Mouse (Mus musculus) heart, adult 18-20 months (tissue): Measurements from ENCODE around the gene Emc6. TPM values are rescaled to one million over a fixed set of nuclear protein-coding genes. Genes with fewer than 3 reads are reported as not detected.

Experiments
- DNase-seq, 2 experiments: peaks; one replicate each; pipeline ENCODE4 v3.0.0; 2021 to 2022; ENCODE audit warnings: mixed read lengths in 1 of 2
- long read RNA-seq, 2 experiments: library from polyadenylated mRNA; stranded (forward); transcript quantifications; one replicate each; pipeline ENCODE4 v2.0.0; 2021
- total RNA-seq, 2 experiments: library from RNA; stranded (reverse); gene quantifications; 2 replicates each; pipeline ENCODE4 v1.2.3; 2021

The Emc6 gene
- total RNA-seq = 10 to 100 TPM; 94.8 to 98.0 TPM
- long read RNA-seq, experiment 1, transcript Emc6-201 (2 exons, 1,332 nt) = major isoform, 125 of 131 reads
- long read RNA-seq, experiment 1, partial matches to known transcripts = 0 of 131 reads
- long read RNA-seq, experiment 1, other reads (novel, unspliced or antisense) = 6 of 131 reads
- long read RNA-seq, experiment 2, transcript Emc6-201 (2 exons, 1,332 nt) = major isoform, 86 of 94 reads
- long read RNA-seq, experiment 2, partial matches to known transcripts = 0 of 94 reads
- long read RNA-seq, experiment 2, other reads (novel, unspliced or antisense) = 7 of 94 reads

DNA sequence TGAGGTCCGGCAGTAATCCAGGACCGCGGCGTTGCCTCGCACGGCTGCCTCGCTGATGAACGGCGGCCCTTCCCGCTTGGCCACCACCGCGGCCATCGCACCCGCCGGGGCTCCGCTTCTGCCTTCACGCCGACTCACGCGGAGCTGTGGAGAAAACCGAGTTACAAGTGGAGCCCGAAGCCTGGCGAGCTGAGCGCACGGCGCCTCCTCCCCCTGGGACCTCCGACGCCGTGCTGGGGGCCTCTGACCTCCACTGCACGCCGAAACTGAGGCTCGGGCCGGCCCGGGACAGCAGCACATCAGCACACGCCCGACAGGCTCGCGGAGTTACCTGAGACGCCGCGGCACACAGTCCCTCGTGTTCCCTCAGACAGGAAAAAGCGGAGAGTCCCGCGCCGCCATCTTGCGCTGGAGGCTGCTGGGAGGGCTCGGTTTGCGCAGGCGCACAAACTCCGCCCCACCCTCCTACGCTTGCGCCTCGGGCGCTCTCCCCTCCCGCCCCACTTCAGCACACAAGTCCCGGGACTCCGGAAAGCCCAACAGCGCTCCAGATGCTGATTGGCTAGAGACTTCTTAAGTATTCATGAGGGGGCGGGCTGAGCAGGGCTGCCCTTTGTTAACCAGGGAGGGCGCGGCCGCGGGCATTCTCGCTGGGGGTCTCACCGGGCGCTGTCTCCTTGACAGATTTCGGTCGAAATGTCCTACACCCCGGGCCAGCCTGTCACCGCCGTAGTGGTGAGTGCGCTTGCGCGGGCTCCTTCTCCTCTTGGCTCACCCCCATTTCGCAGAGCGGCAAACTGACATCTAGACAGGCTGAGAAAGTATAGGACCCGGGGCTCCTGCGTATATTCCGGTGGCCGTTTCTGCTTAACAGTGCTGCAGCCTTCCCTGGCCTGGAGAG is at the start of gene Emc6, which contains the start of gene Tax1bp3:
Gene Emc6 (minus strand): TSS at position 430 of the 901 bp plus-strand sequence.
Gene Tax1bp3 (plus strand): TSS at position 476 of the 901 bp plus-strand sequence.
- DNase-seq = peak; percentile 96 to 98

DNA sequence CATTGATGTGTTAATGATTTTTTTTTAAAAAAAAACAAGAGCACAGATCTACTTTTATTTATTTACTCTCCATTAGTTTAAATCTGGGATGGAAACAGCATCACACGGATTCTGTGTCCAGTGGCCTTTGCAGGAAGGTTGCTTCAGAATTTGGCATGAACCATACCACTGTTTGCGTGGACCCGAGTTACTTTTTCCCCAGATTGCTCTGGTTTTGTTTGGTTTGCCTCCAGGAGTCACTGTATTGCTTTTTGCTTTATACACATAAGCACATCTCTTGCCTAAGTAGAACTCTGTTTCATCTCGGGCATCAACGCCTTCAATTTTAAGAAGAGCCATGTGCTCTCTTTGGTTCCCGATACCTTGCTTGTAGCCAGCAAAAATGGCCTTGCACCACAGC is 49.0 kb upstream of the Emc6 start:
- no peak for DNase-seq

DNA sequence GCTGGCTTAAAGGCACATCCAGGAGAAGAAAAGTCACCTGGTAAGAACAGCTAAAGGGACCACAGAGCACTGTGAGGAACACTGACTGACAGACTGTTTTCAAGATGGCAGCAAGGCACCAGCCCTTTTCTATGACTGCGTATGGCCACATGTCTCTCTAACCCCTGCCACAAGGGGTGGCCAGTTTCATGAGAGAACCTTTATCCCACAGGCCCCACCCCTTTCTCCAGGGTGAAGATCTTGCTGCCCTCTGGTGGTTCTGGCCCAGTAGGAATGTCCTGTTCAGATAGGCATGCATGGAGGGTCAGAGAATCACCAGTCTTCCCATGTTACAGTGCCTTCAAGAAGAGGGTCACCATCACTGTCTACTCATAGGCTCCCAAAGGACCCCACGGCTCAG is 47.1 kb upstream of the Emc6 start:
- peak; percentile 51 to 54 for DNase-seq

DNA sequence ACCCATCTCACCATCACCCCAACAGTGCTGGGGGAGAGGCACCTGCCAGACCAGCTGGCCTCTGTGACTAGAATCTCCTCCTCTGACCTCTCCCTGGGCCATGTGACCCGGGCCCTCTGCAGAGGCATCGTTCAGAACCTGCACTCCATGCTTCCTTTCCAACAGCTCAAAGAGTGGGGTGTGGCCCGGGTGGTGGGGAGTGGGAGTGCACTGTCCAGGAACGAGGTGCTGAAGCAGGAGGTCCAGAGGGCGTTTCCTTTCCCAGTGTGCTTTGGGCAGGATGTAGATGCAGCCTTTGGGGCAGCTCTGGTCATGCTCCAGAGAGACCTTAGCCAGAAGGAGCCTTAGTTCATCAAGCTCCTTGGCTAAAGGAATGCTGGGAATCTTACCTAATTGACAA is 46.0 kb upstream of the Emc6 start:
- DNase-seq = no peak

DNA sequence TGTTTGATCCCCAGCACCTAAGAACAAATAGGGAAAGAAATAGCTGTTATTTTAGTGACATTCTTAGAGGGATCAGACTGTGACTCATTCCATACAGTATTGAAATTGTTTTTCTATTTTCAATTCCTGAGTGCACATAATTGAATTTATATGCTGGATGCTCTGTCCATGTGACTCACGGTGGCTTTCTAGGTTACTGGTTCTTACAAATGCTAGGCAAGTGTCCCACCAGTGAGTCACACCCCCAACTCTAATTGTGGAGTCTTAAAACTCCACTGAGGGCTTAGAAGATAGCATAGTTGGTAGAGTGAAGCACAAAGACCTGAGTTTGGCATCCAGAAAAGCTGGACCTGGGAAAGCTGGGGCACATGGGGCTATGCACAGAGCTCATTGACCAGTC is 43.8 kb upstream of the Emc6 start:
- no peak for DNase-seq

DNA sequence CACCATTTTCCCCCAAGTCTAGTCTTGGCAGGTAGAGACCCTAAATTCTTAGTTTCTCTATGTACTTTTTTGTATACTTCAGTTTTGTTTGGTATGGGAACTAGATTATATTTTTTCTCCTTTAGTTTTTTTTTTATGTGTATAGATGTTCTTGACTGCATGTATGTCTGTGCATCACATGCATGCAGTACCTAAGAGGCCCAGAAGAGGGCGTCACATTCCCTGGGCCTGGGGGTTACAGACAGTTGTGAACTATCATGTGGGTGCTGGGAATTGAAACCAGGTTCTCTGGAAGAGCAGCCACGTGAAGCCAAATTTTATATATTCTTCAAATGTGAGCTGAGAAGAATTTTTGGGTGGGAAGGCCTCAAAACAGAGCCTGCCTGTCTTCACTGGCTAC is 42.8 kb upstream of the Emc6 start:
- DNase-seq = no peak

DNA sequence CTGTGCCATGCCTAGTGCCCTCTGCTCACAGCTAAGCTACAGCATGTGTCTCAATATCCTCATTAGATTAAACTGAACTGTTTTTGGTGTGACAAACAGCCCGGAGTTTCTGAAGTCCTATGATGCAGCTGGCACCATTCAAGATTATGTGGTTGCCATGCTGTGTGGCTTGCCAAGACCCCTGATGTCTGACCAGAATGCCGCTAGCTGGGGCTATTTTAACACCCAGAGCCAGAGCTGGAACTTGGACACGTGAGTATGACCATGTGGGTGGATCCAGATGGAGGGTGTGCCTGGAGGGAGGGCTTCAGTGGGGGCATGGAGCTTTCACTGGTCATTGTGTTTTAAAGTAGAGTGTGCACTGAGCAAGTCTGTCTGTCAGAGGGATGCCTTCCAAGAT is 37.1 kb upstream of the Emc6 start:
- DNase-seq = no peak

DNA sequence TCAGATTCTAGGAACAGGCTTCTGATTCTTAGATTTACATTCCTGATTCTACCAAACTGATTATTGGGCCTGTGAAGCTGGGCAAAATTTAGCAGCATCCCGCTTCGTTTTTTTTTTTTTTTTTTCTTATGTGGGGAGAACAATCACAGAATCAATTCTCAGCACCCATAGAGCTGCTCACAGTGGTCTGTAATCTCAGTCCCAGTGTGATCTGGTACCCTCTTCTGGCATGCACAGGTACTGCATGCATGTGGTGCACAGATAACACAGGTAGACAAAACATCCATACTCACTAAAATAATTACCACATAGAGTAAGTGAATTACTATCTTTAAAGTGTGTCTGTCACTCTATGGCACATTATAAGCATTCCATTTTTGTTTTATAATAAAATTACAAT is 30.8 kb upstream of the Emc6 start:
- no peak for DNase-seq

DNA sequence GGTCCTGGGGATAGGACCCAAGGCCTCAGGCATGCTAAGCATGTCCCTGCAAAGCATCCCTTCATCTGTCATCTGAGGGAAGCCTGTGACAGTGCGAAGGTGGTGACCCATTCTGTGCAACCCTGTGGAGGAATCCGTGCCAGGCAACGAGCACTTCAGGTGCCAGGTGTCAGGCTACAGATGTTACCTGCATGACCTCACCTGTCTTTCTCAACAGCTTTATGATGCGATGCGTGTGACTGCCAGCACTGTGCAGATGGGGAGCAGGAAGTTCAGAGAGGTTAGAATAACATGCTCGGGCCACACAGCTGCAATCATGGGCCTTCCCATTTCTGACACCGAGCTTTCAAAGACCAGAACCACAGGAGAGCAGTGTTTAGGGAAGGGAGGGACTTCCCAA is 28.4 kb upstream of the Emc6 start:
- no peak for DNase-seq

DNA sequence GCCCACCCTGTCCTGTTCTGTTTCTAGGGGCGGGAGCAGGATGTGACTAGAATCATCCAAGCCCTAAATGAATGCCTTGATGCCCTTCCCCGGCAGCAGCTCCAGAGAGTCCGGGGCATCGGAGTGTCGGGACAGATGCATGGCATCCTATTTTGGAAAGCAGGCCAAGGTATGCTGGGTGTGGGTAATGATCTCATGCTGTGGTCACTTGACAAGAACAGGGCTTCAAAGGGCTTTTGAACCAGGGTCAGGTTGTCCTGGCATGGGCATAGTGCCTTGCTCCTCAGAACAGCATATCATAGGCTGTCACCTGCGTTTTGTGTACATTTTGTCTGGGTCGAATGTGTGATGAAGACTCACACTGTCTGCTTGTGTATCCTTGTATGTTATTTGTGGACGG is 27.1 kb upstream of the Emc6 start:
- DNase-seq = peak; percentile 29 to 48

DNA sequence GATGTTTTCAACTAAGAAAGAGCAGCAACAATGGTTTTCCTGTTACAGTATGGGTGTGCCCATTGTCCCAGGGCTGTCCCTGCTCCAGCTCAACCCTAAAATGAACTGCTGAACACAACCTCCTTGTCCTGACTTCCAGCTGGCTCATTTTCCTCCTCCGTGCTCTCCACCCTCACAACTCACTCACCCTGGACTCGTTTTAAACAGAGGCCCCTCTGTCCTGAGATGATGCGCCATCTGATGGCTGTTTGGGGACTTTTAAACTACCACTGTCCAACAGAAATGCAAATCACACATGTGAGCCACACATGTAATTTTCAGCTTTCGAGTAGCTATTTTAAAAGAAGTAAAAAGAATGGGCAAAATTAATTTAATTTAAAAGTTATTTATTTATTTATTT is 24.8 kb upstream of the Emc6 start:
- peak in 1 of 2 experiments; percentile 36 for DNase-seq

DNA sequence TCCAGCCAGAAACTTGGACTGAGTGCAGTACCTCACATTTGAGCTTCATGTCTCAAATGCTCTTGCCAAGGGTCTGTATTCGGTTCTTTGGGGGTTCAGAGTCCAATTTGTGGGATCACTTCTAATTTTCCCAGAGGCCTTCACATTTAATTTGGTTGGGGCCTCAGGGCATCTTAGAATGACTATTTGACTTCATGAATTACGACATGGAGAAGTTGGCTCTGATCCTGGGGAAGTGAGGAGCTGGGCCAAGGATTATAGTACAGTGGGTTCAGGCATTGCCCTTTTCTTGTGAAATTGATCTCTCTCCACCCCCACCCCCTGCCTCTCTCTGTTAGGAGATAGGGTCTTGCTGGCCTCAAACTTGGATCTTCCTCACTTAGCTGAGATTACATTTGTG is 24.2 kb upstream of the Emc6 start:
- peak; percentile 36 to 40 for DNase-seq

DNA sequence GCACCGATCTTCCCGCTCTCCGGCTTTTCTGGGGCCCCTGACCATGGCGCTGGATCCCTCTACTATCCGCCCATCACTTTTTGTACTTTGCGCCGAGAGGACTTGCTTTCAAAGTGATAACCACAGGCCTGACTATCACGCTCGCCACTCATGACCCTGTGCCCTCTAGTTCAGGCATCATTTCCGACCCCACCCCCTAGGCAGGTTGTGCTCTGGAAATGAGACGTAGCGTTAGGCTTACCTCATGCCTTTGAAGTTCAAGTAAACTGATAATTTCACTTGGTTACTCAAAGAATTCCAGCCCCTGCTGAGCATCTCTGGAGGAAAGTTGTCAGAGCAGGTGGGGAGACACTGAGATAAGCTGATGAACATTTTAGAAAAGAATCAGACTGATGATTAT is 23.0 kb upstream of the Emc6 start:
- DNase-seq = peak; percentile 18 to 41

DNA sequence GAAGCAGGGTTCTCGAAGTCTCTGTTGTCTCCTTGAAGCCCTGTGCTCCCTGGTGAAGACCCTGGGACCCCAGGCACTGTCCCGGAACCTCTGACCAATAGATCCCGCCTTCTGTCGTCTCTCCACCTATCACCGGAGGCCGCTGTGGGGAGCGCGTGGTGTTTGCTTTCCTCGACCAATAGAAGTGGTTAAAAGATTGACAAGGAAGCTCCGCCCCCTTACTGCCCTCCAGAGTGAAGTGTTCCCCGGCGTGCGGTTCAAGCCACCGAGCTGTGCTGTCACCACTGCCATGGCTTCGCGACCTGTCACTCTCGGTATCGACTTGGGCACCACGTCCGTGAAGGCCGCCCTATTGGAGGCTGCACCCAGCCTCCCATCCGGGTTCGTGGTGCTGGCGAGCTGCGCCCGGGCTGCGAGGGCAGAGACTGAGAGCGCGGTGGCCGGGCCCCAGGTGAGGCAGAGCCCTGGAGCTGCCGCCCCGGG is 22.4 kb upstream of the Emc6 start, which contains the start of gene Shpk:
Gene Shpk (plus strand): TSS at position 231 of the 483 bp plus-strand sequence.
- DNase-seq = peak; percentile 97

DNA sequence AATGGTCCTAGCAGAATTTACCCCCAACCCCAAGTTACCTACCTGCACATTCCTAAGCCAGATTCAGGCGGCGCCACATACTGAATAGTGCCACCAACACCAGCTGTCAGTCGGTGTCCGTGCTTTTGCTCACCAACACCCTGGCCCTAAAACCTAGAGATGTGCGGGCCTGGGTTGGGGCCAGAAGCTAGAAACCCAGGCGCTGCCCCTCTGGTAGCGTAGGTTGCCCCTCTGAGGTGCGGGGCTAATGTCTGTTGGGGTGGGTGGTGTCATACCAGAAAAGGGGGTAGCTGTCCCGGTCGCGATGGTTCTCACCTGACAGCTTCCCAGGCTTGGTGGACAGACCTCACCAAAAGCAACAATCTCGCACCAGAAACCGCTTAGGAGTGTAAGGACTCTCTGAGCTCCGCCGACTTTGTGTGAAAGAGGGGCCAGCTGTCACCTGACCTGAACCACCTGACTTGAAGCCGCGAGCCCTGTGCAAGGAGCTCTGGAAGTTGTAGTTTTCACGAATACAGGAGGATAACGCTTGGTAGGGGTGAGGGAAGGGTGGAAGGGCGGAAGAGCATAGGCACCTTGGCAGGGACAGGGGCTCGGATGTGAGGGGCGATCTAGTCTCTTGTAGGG is 21.9 kb upstream of the Emc6 start, which contains the start of gene Ctns:
Gene Ctns (minus strand): TSS at position 440 of the 627 bp plus-strand sequence.
- peak in 1 of 2 experiments; percentile 93 for DNase-seq

DNA sequence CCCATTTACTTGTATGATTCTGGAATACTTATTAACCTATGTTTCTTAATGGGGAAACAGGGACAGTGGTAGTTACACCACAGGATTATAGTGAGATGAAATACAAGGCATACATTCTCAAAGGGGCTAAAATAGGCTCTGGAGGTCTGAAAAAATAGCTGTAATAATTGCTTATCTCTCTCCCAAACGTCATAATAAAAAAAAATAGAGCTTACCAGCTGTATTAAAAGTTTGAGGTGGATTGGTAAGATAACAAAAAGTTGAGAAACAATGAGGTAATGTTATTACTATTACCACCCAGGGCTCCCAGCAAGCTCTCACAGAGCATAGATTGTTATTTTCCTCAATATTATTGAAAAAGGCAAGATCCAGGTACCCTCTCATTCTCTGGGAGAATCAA is 21.4 kb upstream of the Emc6 start:
- DNase-seq = no peak

DNA sequence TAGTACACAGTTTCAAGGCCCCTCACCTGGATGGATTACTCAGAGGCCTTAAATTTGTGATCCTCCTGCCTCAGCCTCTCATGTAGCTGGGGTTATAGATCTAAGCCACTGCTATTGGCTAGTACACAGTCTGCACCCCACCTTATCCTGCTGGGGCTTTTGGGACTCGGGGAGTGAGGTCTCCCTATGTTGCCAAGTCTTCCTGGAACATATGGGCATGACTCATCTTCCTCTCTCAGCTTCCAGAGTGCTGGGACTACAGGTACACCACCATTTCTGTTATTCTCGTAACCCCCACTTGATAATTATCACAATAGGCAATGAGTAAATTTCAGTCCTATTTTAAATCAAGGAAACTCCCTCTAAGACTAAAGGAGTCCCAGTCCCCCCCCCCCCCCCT is 17.6 kb upstream of the Emc6 start:
- DNase-seq = no peak

DNA sequence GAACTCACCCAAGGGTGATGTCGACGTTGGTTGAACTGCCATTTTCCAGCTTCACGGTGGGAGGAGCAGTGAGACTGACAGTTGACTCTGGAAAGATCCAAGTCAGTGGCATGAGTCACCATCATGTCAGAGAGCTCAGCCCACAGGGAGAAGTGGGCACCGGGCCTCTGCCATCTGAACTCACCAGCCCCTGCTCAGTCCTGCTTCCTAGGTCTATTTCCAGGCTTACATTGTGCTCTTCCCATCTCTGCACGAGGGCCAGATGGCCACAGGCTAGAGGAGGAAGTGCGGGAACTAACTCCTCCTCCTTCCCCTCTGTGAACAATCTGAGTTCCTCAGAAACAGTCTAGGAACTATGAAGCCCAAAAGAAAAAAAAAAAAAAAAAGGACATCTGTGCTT is 16.2 kb upstream of the Emc6 start:
- peak in 1 of 2 experiments; percentile 42 for DNase-seq

DNA sequence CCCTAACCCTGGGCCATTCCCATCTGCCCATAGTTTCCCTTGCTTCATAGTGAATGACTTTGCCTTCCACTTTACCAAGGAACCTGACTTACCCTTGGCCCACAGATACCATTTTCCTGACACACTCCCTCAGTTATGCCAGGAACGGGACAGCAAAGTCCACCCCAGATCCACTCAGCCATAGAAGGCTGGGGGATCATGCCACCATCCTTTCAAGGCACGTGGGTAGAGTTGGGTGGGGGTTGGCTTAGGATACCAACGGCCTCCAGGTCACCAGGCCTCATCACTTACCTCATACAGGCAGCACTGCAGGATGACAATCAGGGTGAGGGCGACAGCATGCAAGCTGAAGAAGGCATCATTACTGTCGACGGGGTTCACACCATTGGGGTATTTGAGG is 10.4 kb upstream of the Emc6 start:
- no peak for DNase-seq

DNA sequence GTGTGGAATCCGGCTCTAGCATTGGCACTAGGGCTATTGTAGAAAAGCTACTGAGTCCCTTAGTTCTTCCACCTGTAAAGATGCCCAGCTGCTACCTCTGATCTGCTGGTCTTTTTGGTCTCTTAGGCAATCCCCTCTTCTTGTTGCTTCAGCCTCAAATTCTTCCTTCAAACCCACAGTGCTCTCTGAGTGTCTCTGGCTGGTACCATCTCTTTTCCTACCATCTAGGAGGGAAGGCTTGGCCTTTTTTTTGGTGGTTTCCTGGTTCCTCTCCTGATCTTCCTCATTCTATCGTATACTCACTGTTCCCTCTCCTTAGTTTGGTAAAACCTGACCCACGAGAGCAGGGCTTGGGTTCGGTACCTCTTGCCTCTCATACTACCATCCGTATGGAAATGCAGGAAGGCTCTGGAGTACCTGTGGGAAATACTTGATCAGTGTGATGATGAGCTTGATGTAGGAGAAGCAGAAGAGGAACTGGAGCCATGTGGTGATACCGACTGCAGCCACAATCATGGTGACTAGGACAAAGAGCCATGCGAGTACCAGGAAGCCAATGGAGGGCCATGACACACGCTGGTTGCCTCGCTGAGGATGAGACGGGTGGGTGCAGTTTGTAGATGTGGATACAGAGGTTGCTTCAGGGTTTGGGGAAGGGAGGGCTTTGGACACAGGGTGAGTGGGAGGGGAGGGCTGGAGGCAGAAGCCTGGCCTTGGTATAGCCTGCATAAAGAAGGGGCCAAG is 9.2 kb upstream of the Emc6 start:
- no peak for DNase-seq

DNA sequence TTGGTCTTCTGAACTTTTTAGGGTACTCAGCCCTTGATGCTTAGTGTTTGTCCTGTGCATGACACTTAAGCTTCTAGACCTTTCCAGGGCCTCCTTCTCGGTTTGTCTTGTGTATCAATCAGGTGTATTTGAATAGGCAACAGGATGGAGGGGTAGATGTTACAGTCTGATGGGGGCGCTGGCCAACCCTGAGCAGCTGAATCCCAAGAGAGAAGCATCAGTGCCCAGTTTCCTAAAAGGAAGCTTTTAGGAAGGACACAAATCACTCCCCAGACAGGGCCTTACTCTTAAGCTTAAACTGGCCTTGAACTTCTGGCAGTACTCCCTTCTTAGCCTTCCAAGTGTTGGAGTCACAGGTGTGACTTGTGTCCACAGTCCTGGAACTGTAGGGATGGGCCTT is 1.1 kb upstream of the Emc6 start:
- peak in 1 of 2 experiments; percentile 26 for DNase-seq

DNA sequence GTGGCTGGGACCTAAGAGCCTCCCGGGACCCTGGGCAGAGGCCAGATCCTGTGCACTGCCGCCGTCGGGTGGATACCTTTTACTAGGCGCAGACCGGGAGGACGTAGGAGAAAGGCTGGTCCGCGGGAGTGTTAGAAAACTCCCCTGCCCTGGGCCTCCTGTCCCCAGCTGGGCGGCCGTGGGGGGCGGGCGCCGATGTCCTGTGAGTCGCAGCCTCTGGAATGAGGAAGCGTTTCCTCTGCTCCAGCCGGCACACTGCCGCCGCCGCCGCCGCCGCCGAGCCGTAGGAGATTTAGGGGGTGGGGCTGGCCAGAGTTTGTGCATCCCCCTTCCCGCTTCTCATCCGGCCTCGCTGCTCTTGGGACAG is 655 bp upstream of the Emc6 start:
- DNase-seq = peak; percentile 86 to 90
